Mouse (Mus musculus) kidney, adult 8-10 months (tissue): ENCODE measurements around the gene Sorcs2.

ENCODE experiments used
- DNase-seq, 2 experiments: peaks; one replicate each; pipeline ENCODE4 v3.0.0; 2022

Sorcs2 gene

GRCm38 (mm10) chr5:35975681-35976080, 422.3 kb downstream of the Sorcs2 start:
- peak in 1 of 2 experiments; percentile 19 for DNase-seq

- DNase-seq: no peak
Observed at GRCm38 (mm10) chr5:35974265-35974664, 423.7 kb downstream of the Sorcs2 start.

GRCm38 (mm10) chr5:35973800-35974199, 424.1 kb downstream of the Sorcs2 start:
- DNase-seq: peak; percentile 65 to 66

DNA sequence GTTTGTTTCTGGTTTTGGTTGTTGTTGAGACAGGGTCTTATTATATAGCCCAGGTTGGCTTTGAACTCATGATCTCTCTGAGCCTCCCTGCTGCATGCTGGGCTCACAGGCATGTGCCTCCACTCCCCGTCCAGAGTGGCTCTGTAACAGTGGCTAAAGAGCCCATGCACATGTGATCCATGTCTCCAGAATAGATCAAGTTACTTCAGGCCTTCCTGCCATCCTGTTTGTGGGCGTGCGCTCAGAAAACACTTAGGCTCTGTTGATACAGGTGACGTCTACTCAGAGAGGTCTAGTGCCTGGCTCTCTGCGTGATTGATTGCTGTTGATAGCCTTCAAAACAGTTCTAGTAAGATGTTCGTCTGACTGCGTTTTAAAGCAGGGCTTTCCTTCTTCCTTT, 425.2 kb downstream of the Sorcs2 start:
- DNase-seq: no peak

GRCm38 (mm10) chr5:35971841-35972578, 425.9 kb downstream of the Sorcs2 start:
- peak in 1 of 2 experiments; percentile 71 for DNase-seq

DNA sequence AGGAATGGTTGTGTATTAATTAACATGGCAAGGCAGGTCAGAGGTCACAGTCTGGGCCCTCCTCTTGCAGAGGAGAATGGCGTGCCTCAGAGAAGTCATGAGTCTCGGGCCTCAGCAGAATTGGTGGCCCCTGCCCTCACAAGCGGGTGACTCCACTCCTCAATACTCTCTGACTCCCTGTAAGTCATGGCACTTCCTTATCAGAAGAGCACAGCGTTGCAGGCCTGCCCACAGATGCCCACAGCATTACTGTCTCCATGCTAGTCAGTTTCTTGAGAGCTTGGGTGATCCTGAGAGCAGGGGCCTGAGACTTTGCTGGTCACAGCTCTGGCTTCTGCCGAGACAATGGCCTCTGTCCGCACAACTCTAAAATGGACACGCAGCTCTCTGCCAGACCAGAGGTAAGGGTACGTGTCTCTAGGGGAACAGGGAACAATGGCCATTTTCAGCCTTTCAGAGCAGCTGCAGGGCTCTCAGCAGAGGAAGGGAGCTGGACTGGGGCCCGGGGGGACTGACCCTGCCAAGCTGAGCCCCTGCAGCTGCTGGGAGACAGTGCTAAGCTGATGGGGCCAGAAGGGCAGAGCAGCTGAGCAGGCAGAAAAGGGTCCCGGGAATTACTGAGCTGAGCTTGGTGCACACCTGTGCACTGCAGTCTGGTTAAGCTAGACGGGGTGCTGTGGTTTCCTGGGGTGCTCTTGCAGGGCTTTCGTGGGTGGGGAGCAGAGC, 427.4 kb downstream of the Sorcs2 start:
- peak in 1 of 2 experiments; percentile 22 for DNase-seq

DNA sequence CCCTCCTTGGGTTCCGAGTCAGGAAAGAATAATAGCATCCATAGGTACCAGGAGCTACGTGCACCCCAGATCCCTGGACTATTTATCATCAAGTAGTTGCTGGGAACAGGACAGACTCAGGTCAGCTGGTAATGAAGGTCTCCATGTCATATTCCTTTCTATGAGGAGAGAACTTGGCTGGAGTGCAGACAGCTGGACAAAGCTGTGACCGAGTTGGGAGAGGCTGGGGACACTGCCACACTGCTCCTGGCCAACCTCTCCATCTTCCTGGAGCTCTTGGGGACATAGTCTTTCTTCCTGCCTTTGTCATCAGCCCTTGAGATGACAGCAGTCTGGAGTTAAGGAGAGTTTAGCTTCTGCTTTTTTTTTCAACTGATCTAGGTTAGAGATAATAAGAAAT, 428.1 kb downstream of the Sorcs2 start:
- no peak for DNase-seq
